Mouse (Mus musculus) heart, postnatal 0 days (tissue): ENCODE data around the gene Gpsm1. TPM values are rescaled to one million over a fixed set of nuclear protein-coding genes. Genes with fewer than 3 reads are reported as not detected.

Source experiments
- ATAC-seq: fragments of 200-750 bp; cut with Nextera tagmentation; 2 replicates; pipeline ENCODE4 v1.8.0; 2017; ENCODE audit warnings: low read depth, moderate number of reproducible peaks, moderate library complexity; ENCODE audit not compliant: insufficient read depth
- DNase-seq: peaks from one replicate; pipeline ENCODE4 v3.0.0-alpha.2; 2016; ENCODE audit warnings: low spot score
- H3K27ac ChIP-seq: fragments of 300-500 bp; sonication (generic); 2 replicates; pipeline ENCODE4 v1.5.1; 2014; ENCODE audit warnings: low read depth, mild to moderate bottlenecking
- H3K27me3 ChIP-seq: fragments of 300-500 bp; sonication (generic); 2 replicates; pipeline ENCODE4 v1.6.1; 2014; ENCODE audit warnings: low read length, mixed read lengths; ENCODE audit not compliant: control insufficient read depth, insufficient read depth
- H3K36me3 ChIP-seq: fragments of 300-500 bp; sonication (generic); replicated peaks from 2 replicates; pipeline ENCODE4 v1.6.1; 2014; ENCODE audit warnings: low read length, mixed read lengths; ENCODE audit not compliant: control insufficient read depth, insufficient read depth
- H3K4me1 ChIP-seq: fragments of 300-500 bp; sonication (generic); 2 replicates; pipeline ENCODE4 v1.6.1; 2014; ENCODE audit warnings: antibody characterized with exemption; ENCODE audit not compliant: control insufficient read depth, insufficient read depth
- H3K4me2 ChIP-seq: fragments of 300-500 bp; sonication (generic); 2 replicates; pipeline ENCODE4 v1.6.1; 2014; ENCODE audit warnings: low read depth, mild to moderate bottlenecking, low read length, moderate library complexity
- H3K4me3 ChIP-seq: fragments of 300-500 bp; sonication (generic); 2 replicates; pipeline ENCODE4 v1.5.1; 2014; ENCODE audit warnings: low read depth, low read length
- H3K9ac ChIP-seq: fragments of 300-500 bp; sonication (generic); replicated peaks from 2 replicates; pipeline ENCODE4 v1.6.1; 2014; ENCODE audit warnings: low read depth, low read length, mixed read lengths
- H3K9me3 ChIP-seq: fragments of 300-500 bp; sonication (generic); replicated peaks from 2 replicates; pipeline ENCODE4 v1.6.1; 2016; ENCODE audit warnings: low read length; ENCODE audit not compliant: control insufficient read depth
- CTCF ChIP-seq: IDR thresholded peaks from 2 replicates; pipeline ENCODE4 v1.5.1; 2016; ENCODE audit warnings: antibody characterized with exemption, control low read depth, low read depth
- EP300 ChIP-seq: IDR thresholded peaks from 2 replicates; pipeline ENCODE4 v1.6.1; 2016; ENCODE audit warnings: antibody characterized with exemption, low read depth
- WGBS: fragments of 180-500 bp; shearing (Covaris S2); extraction: QIAGEN DNeasy Blood & Tissue Kit; methylation state at CpG from one replicate; pipeline ENCODE4 v1.1.7; 2014; 5-methylcytosine and 5-hydroxymethylcytosine counted together
- polyA plus RNA-seq: library from polyadenylated mRNA; unstranded; fragments of >200 nt; fragmentation: Nextera tagmentation; extraction: Ambion mirVana; gene quantifications from 2 replicates; pipeline ENCODE4 v1.2.1, GENCODE M21; 2015
- total RNA-seq: library from RNA; depleted of rRNA; stranded (reverse); fragments of >200 nt; gene quantifications from 2 replicates; pipeline ENCODE4 v1.2.3, GENCODE M21; 2014; ENCODE audit warnings: low replicate concordance

The Gpsm1 gene
- total and polyA plus RNA-seq, 2 experiments from 2014 or later = 146 to 577 TPM

DNA sequence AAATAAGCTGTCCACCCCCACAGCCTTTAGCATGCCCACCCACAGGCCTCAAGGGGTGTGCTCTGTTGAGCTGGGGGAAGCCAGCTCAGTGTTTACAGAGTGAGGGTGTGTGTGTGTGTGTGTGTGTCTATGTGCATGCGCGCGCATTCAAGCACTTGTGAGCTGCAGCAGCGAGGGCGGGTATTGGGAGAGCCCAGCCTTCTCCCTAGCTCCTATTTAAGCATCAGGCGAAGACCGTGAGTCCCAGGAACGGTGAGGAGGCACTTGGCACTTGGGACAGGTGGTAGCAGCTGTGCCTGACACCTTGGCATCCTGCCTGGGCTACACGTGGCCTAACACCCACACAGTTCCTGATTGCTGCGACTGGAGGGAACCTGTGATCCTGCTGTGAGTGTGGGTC is 26.7 kb downstream of the Gpsm1 start:
- ATAC-seq = peak; percentile 82
- H3K27ac ChIP-seq = peak overlapping the region; percentile 96

DNA sequence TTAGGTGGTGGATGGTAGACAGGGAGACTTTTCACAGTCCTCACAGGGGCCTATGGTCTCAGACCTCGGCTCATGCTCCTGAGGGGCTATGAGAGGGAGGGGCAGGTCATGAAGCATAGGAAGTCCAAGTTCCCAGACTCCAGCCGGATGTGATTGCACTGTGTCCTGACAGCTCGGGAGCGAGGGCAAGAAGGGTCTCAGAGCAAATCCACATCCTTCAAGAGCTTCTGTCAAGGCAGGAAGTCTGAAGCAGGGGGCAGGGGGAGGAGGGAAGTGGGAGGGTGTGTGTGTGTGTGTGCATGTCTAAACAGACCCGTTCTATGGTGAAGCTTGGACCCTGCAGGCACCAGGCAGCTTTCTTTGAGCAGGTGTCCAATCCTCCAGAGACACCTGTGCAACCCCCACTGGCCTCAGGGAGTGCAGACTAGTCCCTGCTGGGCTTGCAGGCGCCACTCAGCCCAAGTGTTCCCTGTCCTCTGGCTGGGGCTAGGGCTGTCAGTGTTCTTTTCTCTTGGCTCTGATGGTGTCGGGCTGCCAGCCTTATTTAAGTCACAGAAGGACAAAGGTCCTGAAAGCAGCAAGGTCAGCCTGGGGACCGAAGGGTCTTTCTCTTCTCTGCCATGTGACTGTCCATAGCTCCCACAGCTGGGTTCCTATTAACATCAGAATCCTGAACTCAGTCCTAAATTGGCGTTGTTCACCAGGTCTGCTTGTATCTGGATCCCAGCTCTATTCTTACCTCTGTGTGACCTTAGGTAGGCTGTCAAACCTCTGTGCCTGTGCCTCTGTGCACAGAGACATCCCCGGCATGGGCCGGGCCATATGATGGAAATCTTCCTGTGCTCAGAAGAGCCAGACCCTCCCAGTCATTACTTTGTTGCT is 27.5 kb downstream of the Gpsm1 start:
- no peak for ATAC-seq
- peak overlapping the region; percentile 83 for H3K4me2 ChIP-seq
- H3K36me3 ChIP-seq = peaks cover 60% of the 10 kb centered on the region
- H3K4me3 ChIP-seq = peak overlapping the region; percentile 7; the same call in 1 of the 2 replicates
- no peaks in the 10 kb centered on the region for H3K27me3 ChIP-seq
- peak overlapping the region; percentile 96 for H3K27ac ChIP-seq
- H3K9ac ChIP-seq = no peak overlapping the region; the same call in 1 of the 2 replicates
- 0 out of 2 replicates have a peak, but pooled peaks have one; percentile 12 for TF ChIP-seq EP300
- no peak for TF ChIP-seq CTCF
- no peaks in the 10 kb centered on the region for H3K9me3 ChIP-seq
- peaks cover 41% of the 10 kb centered on the region for H3K4me1 ChIP-seq
- 40% methylated on average over 11 of the region's 11 CpGs for WGBS
- peak; percentile 49 for DNase-seq

More for the DNA sequence above, 26.7 kb downstream of the Gpsm1 start:
- peak overlapping the region; percentile 53; the same call in 1 of the 2 replicates for H3K4me3 ChIP-seq
- H3K9me3 ChIP-seq = no peaks in the 10 kb centered on the region
- WGBS = 15% methylated on average over 10 of the region's 10 CpGs
- H3K4me2 ChIP-seq = peak overlapping the region; percentile 83
- peaks cover 52% of the 10 kb centered on the region for H3K36me3 ChIP-seq
- TF ChIP-seq EP300 (no peak; the same call in 1 of the 2 replicates), CTCF (no peak)
- peaks cover 40% of the 10 kb centered on the region for H3K4me1 ChIP-seq
- no peaks in the 10 kb centered on the region for H3K27me3 ChIP-seq
- DNase-seq = peak; percentile 90
- peak overlapping the region; percentile 79; the same call in 1 of the 2 replicates for H3K9ac ChIP-seq

DNA sequence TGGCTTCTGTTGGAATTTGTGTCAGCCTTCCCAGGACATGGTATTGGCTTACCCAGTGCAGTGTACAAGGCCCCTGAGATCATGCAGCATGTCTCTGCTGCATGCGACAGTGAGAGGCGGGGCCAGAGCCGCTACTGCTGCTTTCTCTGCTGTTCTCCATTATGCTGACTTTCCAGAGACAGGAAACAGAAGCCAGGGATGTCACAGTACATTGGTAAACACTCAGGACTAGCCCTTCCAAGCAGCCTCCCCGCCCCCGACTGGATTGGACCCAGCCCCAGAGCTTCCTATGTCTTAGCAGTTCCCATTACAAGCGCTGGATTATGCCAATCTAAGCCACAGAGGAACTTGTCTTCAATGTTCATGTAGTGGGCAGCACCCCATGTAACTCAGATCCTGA is 32.9 kb downstream of the Gpsm1 start:
- Histone ChIP-seq H3K4me3 (no peak overlapping the region), H3K9ac (no peak overlapping the region), H3K9me3 (no peaks in the 10 kb centered on the region), H3K27me3 (no peaks in the 10 kb centered on the region), H3K4me1 (peaks cover 24% of the 10 kb centered on the region), H3K27ac (peak overlapping the region; percentile 48), H3K4me2 (no peak overlapping the region), H3K36me3 (peaks cover 67% of the 10 kb centered on the region)
- DNase-seq (peak; percentile 51), ATAC-seq (peak; percentile 31)
- TF ChIP-seq EP300 = no peak
- no peak for TF ChIP-seq CTCF
- WGBS = 48% methylated on average over 6 of the region's 6 CpGs

DNA sequence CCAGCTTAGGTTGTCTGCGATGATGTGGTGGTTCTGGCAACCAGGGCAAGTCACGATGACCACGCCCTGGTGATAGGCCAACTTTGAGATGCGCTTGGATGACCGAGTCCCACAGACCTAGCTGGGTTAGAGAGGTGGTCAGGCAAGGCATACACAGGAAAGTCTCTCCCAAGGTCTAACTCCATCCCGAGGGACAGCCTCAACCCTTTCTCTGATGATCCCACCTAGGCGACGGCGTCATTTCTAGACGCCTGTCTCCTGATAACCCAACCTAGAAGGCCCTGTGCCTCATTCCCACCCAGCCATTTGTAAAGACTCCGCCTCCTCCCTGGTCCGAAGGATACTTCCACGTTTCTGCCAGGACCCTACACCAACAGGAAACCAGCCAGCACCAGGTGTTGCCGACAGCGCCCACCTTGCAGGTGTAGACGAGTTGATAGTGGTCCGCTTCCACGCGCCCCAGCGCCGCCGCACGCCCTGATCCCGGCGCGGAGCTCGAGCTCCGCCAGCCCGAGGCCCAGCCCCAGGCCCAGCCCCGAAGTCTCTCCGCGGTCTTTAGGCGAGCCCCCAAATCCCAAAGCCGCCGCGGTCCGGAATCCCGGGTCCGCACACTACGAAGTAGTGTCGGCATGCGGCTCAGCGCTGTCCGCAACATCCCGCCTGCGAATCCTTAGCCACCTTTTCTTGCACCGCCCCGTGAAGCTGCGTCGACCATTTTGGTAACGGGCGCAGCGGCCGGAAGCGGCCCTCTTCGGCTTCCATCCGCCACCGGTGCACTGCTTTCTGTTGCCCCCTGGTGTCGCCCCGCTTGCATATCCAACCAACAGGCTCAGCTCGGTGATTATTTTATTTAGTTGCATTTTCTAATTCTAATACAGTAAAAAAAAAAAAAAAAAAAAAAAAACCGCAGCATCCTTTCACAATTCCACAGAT is 36.3 kb downstream of the Gpsm1 start, which contains the start of gene Dnlz:
Dnlz (minus strand) TSS at position 753 of the 933 bp plus-strand sequence.
- TF ChIP-seq EP300 = peak; percentile 60; the same call in 1 of the 2 replicates
- peak; percentile 73 for TF ChIP-seq CTCF
- ATAC-seq = peak; percentile 78
- peaks cover 21% of the 10 kb centered on the region for H3K4me1 ChIP-seq
- H3K9me3 ChIP-seq = no peaks in the 10 kb centered on the region
- H3K4me2 ChIP-seq = peak within 1 kb of the TSS; percentile 100
- no peaks in the 10 kb centered on the region for H3K27me3 ChIP-seq
- H3K4me3 ChIP-seq = peak within 1 kb of the TSS; percentile 76
- peaks cover 33% of the 10 kb centered on the region for H3K36me3 ChIP-seq
- DNase-seq = peak; percentile 95
- peak within 1 kb of the TSS; percentile 88 for H3K9ac ChIP-seq
- 2% methylated on average over 62 of the region's 62 CpGs for WGBS
- peak within 1 kb of the TSS; percentile 74 for H3K27ac ChIP-seq
